Comparison of ENCODE assay signal across 13 mouse cellular contexts in genomic region chr7:126668452-126668851, GRCm38 (mm10). TPM values are rescaled to one million over a fixed set of nuclear protein-coding genes. Genes with fewer than 3 reads are reported as not detected.
DNase-seq lines count a peak whose midpoint lies in the region; ATAC-seq and TF ChIP-seq lines count a peak whose summit lies in the region.
"Had no signal": no experiment of that assay in that cellular context is flagged by ENCODE, and none has a peak within 500 bp of the region (broad histone marks: within the 10 kb centered on the region; RNA-seq: fewer than 3 reads in every experiment).

No protein-coding gene starts in this region.

- no peaks in the 10 kb centered on the region for H3K9me3 ChIP-seq in kidney, postnatal 0 days (replicated peaks; ENCODE audit: low read length)
- H3K9me3 ChIP-seq in heart, embryonic 16.5 days (replicated peaks; ENCODE audit: control insufficient read depth, low read length) = no peaks in the 10 kb centered on the region
- H3K9me3 ChIP-seq: hindbrain, embryonic 15.5 days; neural tube, embryonic 15.5 days had no signal

- H3K27ac ChIP-seq in gastrocnemius, adult 2 months = peak overlapping the region; percentile 67
- H3K27ac ChIP-seq in kidney, postnatal 0 days = peak overlapping the region; percentile 74
- peak overlapping the region; percentile 78 for H3K27ac ChIP-seq in heart, embryonic 16.5 days (ENCODE audit: low read length)
- H3K27ac ChIP-seq: hindbrain, embryonic 15.5 days; left cerebral cortex, adult 2 months; neural tube, embryonic 15.5 days had no signal

- H3K36me3 ChIP-seq in kidney, postnatal 0 days (ENCODE audit: insufficient read depth, low read length) = peaks cover 19% of the 10 kb centered on the region
- H3K36me3 ChIP-seq in heart, embryonic 16.5 days (ENCODE audit: control insufficient read depth, insufficient read depth) = peaks cover 29% of the 10 kb centered on the region

- WGBS in kidney, postnatal 0 days = 60% methylated on average over 5 of the region's 5 CpGs
- 60% methylated on average over 5 of the region's 5 CpGs for WGBS in heart, embryonic 16.5 days

- intact Hi-C loops in gastrocnemius, adult 2 months (cut with DNase I) = no loop called here

- no peak for ATAC-seq in kidney, postnatal 0 days (replicated peaks; ENCODE audit: low FRiP score, low read depth)
- ATAC-seq in heart, embryonic 16.5 days (replicated peaks; ENCODE audit: extremely low read depth, insufficient read depth, low FRiP score) = peak; percentile 64
- ATAC-seq: activated CD4-positive, CD25-positive, alpha-beta regulatory T cell, adult 4 months; midbrain, embryonic 16.5 days had no signal

- no peak for DNase-seq in gastrocnemius, adult 2 months
- DNase-seq in gastrocnemius, postnatal 10 days = no peak
- DNase-seq in kidney, postnatal 0 days (ENCODE audit: low spot score) = peak; percentile 63
- no peak for DNase-seq in kidney, postnatal 36 days
- peak; percentile 70 for DNase-seq in 416B (ENCODE audit: low read depth)
- DNase-seq in urinary bladder, postnatal 36 days (ENCODE audit: low spot score in 2 of 2) = no peak
- no peak for DNase-seq in urinary bladder, postnatal 14 days (ENCODE audit: low spot score)

- no peak overlapping the region for H3K9ac ChIP-seq in kidney, postnatal 0 days (ENCODE audit: low read depth, low read length)
- no peak overlapping the region for H3K9ac ChIP-seq in heart, embryonic 16.5 days (ENCODE audit: low read length)
- H3K9ac ChIP-seq: hindbrain, embryonic 15.5 days; neural tube, embryonic 15.5 days had no signal

- no peaks in the 10 kb centered on the region for H3K27me3 ChIP-seq in kidney, postnatal 0 days (ENCODE audit: insufficient read depth, low read length)
- no peaks in the 10 kb centered on the region for H3K27me3 ChIP-seq in heart, embryonic 16.5 days (ENCODE audit: control insufficient read depth, insufficient read depth, low read length)
- H3K27me3 ChIP-seq: hindbrain, embryonic 15.5 days; neural tube, embryonic 15.5 days had no signal

- H3K4me3 ChIP-seq in gastrocnemius, adult 2 months = no peak overlapping the region
- no peak overlapping the region for H3K4me3 ChIP-seq in kidney, postnatal 0 days (replicated peaks; ENCODE audit: low read depth, low read length)
- H3K4me3 ChIP-seq in heart, embryonic 16.5 days (ENCODE audit: low read length) = no peak overlapping the region
- H3K4me3 ChIP-seq: hindbrain, embryonic 15.5 days; left cerebral cortex, adult 2 months; neural tube, embryonic 15.5 days had no signal

- no peaks in the 10 kb centered on the region for H3K4me1 ChIP-seq in kidney, postnatal 0 days (replicated peaks; ENCODE audit: insufficient read depth, low read length)
- H3K4me1 ChIP-seq in heart, embryonic 16.5 days (ENCODE audit: control insufficient read depth, insufficient read depth, low read length) = 0 out of 2 replicates have a peak, but pooled peaks cover 5% of the 10 kb centered on the region
- H3K4me1 ChIP-seq: hindbrain, embryonic 15.5 days; neural tube, embryonic 15.5 days had no signal

- no peak for TF ChIP-seq CTCF in gastrocnemius, adult 2 months (IDR thresholded peaks at IDR 0.05)
- TF ChIP-seq CTCF in kidney, postnatal 0 days (IDR thresholded peaks at IDR 0.05; ENCODE audit: low read depth) = no peak

- no peak overlapping the region for H3K4me2 ChIP-seq in kidney, postnatal 0 days (ENCODE audit: low read length)
- no peak overlapping the region for H3K4me2 ChIP-seq in heart, embryonic 16.5 days (ENCODE audit: low read depth, low read length)
- H3K4me2 ChIP-seq: hindbrain, embryonic 15.5 days; neural tube, embryonic 15.5 days had no signal

RNA-seq across cellular contexts. Expression of gene Sult1a1, which starts 7.8 kb away (rescaled TPM):
- 10 to 100 TPM; 16.6 to 16.8 TPM for total RNA-seq in gastrocnemius, adult 2 months (2021)
- 10 to 100 TPM; 13.8 to 24.7 TPM for total RNA-seq in gastrocnemius, postnatal 10 days (2021)
- 13.4 and 17.3 TPM in 2 replicates for polyA plus RNA-seq in kidney, postnatal 0 days (2015; fragmentation: Nextera tagmentation; extraction: Ambion mirVana)
- polyA plus RNA-seq in heart, embryonic 16.5 days (2015; fragmentation: Nextera tagmentation; extraction: Ambion mirVana) = 17.4 and 18.5 TPM in 2 replicates

RNA-seq across cellular contexts. Expression of gene Sgf29, which starts 19.3 kb away (rescaled TPM):
- total RNA-seq in gastrocnemius, adult 2 months (2021) = 10 to 100 TPM; 30.0 to 34.1 TPM
- 10 to 100 TPM; 21.9 to 22.9 TPM for total RNA-seq in gastrocnemius, postnatal 10 days (2021)
- 37.8 and 38.6 TPM in 2 replicates for polyA plus RNA-seq in kidney, postnatal 0 days (2015; fragmentation: Nextera tagmentation; extraction: Ambion mirVana)
- 36.1 and 39.1 TPM in 2 replicates for polyA plus RNA-seq in heart, embryonic 16.5 days (2015; fragmentation: Nextera tagmentation; extraction: Ambion mirVana)

RNA-seq across cellular contexts. Expression of gene Bola2, which starts 26.7 kb away (rescaled TPM):
- 10 to 100 TPM; 35.1 to 36.9 TPM for total RNA-seq in gastrocnemius, adult 2 months (2021)
- 10 to 100 TPM; 53.6 to 54.4 TPM for total RNA-seq in gastrocnemius, postnatal 10 days (2021)
- polyA plus RNA-seq in kidney, postnatal 0 days (2015; fragmentation: Nextera tagmentation; extraction: Ambion mirVana) = 140 and 145 TPM in 2 replicates
- 75.4 and 85.6 TPM in 2 replicates for polyA plus RNA-seq in heart, embryonic 16.5 days (2015; fragmentation: Nextera tagmentation; extraction: Ambion mirVana)

RNA-seq across cellular contexts. Expression of gene Slx1b, which starts 27.1 kb away (rescaled TPM):
- total RNA-seq in gastrocnemius, adult 2 months (2021) = 1 to 10 TPM; 2.7 to 3.3 TPM
- 1 to 10 TPM; 4.2 to 6.1 TPM for total RNA-seq in gastrocnemius, postnatal 10 days (2021)
- 7.1 and 9.0 TPM in 2 replicates for polyA plus RNA-seq in kidney, postnatal 0 days (2015; fragmentation: Nextera tagmentation; extraction: Ambion mirVana)
- polyA plus RNA-seq in heart, embryonic 16.5 days (2015; fragmentation: Nextera tagmentation; extraction: Ambion mirVana) = 6.6 and 6.7 TPM in 2 replicates

RNA-seq across cellular contexts. Expression of gene Nupr1, which starts 37.8 kb away (rescaled TPM):
- 10 to 100 TPM in 1 of 2 experiments, 1 to 10 TPM in 1; 8.8 to 10.9 TPM for total RNA-seq in gastrocnemius, adult 2 months (2021)
- total RNA-seq in gastrocnemius, postnatal 10 days (2021) = 10 to 100 TPM; 19.0 to 25.3 TPM
- polyA plus RNA-seq in kidney, postnatal 0 days (2015; fragmentation: Nextera tagmentation; extraction: Ambion mirVana) = 24.5 and 24.8 TPM in 2 replicates
- 12.8 and 12.9 TPM in 2 replicates for polyA plus RNA-seq in heart, embryonic 16.5 days (2015; fragmentation: Nextera tagmentation; extraction: Ambion mirVana)

Comparison
In these comparisons a context has a peak if more than half of its experiments do, and no peak if none do; other contexts are left out.
1. DNase-seq: peak in kidney, postnatal 0 days (single experiment) and 416B (single experiment); none in gastrocnemius, adult 2 months (single experiment), gastrocnemius, postnatal 10 days (single experiment), kidney, postnatal 36 days (0 of 2), urinary bladder, postnatal 36 days (0 of 2) and urinary bladder, postnatal 14 days (single experiment).
2. Peak in every context shown above with its lines, with median percentiles within 50 percentile points of each other: H3K27ac ChIP-seq.